Mouse (Mus musculus): Measurements from ENCODE around the gene Olfr514.
A peak's percentile ranks its signal among the peaks of the same experiment; 100 is the strongest.
"Not testable (repeated sequence)": the region's sequence is repeated elsewhere in the genome, so short reads cannot be mapped to it uniquely, and the experiment has no call there.

Gene Olfr514

GRCm38 (mm10) chr7:108825897-108826296 is at the start of gene Olfr514:
Gene Olfr514, minus strand, starts transcription at chr7:108825997.
- DNase-seq (ENCODE audit: low spot score in 2 of 2), result no peak

GRCm38 (mm10) chr7:108872279-108872678 is 46.5 kb upstream of the Olfr514 start, which contains the start of gene Olfr517:
Gene Olfr517, minus strand, starts transcription at chr7:108872379.
- no peak for DNase-seq (ENCODE audit: low spot score in 2 of 2)

DNA sequence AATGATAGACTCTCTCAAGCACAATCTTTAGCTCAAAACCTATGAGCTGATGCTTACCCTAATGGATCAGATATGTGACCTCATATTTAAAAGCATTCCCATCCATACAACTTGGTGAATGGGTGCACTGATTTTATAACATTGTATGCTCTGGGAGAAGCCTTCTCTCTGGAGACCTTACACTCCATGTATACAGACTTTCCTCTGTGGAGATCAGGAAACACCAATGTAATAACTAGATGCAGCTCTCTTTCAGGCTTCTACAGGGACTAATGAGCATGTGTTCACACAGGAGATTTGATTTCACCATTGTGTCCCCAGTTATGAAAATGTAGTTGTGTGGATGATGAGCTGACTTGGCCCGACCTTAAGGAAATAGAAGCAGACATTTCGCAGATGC is 24.6 kb upstream of the Olfr514 start, which contains the start of gene Olfr516:
TSS of gene Olfr516 (minus strand) at position 101 of the 400 bp plus-strand sequence.
- no peak for DNase-seq (ENCODE audit: low spot score in 2 of 2)

DNA sequence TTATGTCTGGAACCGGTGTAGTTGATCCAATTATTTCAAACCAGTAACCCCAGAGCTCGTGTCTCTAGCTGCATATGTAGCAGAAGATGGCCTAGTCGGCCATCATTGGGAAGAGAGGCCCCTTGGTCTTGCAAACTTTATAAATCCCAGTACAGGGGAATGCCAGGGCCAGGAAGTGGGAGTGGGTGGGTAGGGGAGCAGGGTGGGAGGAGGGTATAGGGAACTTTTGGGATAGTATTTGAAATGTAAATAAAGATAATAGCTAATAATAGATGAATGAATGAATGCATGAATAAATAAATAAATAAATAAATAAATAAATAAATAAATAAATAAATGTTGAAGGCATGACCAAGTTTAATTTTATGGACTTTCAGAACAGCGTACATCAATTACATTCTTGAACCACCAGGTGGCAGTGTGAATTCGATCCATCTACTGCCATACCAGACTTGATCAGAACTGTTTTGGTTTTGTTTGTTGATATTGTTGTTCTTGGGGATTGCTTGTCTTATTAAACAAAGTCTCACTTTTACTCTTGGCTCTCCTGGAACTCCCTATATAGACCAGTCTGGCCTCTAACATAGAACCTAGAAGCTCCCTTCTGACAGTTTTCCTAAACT is 11.1 kb downstream of the Olfr514 start:
- not testable (repeated sequence) for DNase-seq (ENCODE audit: low spot score in 2 of 2)

DNA sequence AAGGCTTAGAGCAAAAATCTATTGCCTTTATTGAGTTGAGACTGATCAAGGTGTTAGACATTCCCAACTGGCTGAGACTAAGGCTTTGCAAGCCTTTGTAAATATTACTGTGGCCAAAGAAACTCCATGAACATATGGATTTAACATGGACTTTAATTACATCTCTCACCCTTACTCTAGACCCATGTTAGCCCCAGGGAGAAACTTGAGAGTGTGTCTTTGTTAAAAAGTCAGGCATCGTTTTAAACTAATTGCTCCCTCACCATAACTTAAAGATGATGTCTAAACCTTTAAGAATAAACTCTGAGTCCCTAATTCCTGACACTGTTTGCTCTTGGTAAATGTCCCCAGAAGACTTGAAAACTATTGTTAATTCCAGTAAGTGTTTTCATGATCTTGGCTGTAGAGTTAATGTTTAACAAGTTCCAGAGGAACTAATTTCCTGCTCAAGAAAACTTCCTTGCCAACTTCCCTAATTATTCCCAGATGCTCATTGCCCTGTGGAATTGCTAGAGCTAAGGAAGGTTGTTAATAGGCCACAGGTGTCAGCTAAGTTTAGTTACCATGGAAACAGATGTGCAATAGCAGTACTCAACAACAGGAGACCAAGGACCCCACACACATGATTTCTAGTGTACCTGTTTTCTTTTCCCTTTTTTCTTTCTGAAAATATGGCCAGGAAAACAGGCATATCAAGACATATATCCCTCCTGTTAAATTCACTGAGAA is 28.4 kb downstream of the Olfr514 start:
- peak; percentile 17 to 29 for DNase-seq (ENCODE audit: low spot score in 2 of 2)

Measured in heart, adult 9 months (tissue).